Mouse (Mus musculus) intestine, embryonic 14.5 days (tissue): Measurements from ENCODE around the gene Neu4. TPM values are rescaled to one million over a fixed set of nuclear protein-coding genes. Genes with fewer than 3 reads are reported as not detected.
"Not testable (repeated sequence)": the region's sequence is repeated elsewhere in the genome, so short reads cannot be mapped to it uniquely, and the experiment has no call there.

Experiments used
- ATAC-seq: fragments of 200-750 bp; cut with Nextera tagmentation; replicated peaks from 2 replicates; pipeline ENCODE4 v1.8.0; 2017; ENCODE audit warnings: low read depth, moderate number of reproducible peaks, moderate TSS enrichment, moderate library complexity; ENCODE audit not compliant: low FRiP score, low TSS enrichment
- DNase-seq: peaks from one replicate; pipeline ENCODE4 v3.0.0-alpha.2; 2018; ENCODE audit warnings: low spot score
- H3K27ac ChIP-seq: fragments of 300-500 bp; sonication (generic); 2 replicates; pipeline ENCODE4 v1.5.1; 2014; ENCODE audit warnings: low read depth, mild to moderate bottlenecking, control low read depth
- H3K27me3 ChIP-seq: fragments of 300-500 bp; sonication (generic); replicated peaks from 2 replicates; pipeline ENCODE4 v1.6.1; 2014; ENCODE audit warnings: low read length, control low read depth; ENCODE audit not compliant: control insufficient read depth, insufficient read depth
- H3K36me3 ChIP-seq: fragments of 300-500 bp; sonication (generic); 2 replicates; pipeline ENCODE4 v1.6.1; 2014; ENCODE audit warnings: low read length, control low read depth; ENCODE audit not compliant: control insufficient read depth, insufficient read depth
- H3K4me1 ChIP-seq: fragments of 300-500 bp; sonication (generic); replicated peaks from 2 replicates; pipeline ENCODE4 v1.6.1; 2014; ENCODE audit warnings: low read length, control low read depth, mixed read lengths; ENCODE audit not compliant: control insufficient read depth, insufficient read depth
- H3K4me2 ChIP-seq: fragments of 300-500 bp; sonication (generic); 2 replicates; pipeline ENCODE4 v1.6.1; 2014; ENCODE audit warnings: low read length
- H3K4me3 ChIP-seq: fragments of 300-500 bp; sonication (generic); 2 replicates; pipeline ENCODE4 v1.5.1; 2014; ENCODE audit warnings: low read depth, low read length, control low read depth, mixed read lengths
- H3K9ac ChIP-seq: fragments of 300-500 bp; sonication (generic); 2 replicates; pipeline ENCODE4 v1.6.1; 2014; ENCODE audit warnings: mild to moderate bottlenecking, low read length
- H3K9me3 ChIP-seq: fragments of 300-500 bp; sonication (generic); 2 replicates; pipeline ENCODE4 v1.6.1; 2016; ENCODE audit warnings: low read length, control low read depth; ENCODE audit not compliant: control insufficient read depth
- WGBS: fragments of 180-500 bp; shearing (Covaris S2); extraction: QIAGEN DNeasy Blood & Tissue Kit; methylation state at CpG from one replicate; pipeline ENCODE4 v1.1.7; 2014; 5-methylcytosine and 5-hydroxymethylcytosine counted together
- polyA plus RNA-seq: library from polyadenylated mRNA; unstranded; fragments of >200 nt; fragmentation: Nextera tagmentation; extraction: Ambion mirVana; gene quantifications from 2 replicates; pipeline ENCODE4 v1.2.1, GENCODE M21; 2014

Neu4 gene
- polyA plus RNA-seq, 1 experiment from 2014 or later: not detected

DNA sequence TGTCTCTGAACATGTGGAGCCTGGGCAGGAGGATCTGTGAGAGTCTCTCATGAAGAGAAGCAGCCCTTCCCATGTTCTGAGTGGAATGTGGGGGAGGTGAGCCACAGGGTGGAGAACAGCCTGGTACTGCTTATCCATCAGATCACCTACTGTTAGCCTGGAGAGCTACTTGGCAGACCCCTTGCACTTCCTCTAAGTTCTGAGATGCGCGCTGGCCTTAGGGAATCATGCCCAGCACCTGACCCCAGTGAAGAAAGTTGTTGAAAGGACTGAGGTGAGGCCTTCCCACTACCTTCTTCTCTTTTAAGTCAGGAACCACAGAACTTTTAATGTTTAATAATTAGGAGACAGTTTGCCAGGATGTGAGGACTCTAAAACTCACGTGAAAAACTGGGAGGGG lies 28.8 kb upstream of the Neu4 start:
- not testable (repeated sequence) for H3K27ac ChIP-seq, ATAC-seq, H3K4me2 ChIP-seq, H3K4me1 ChIP-seq, H3K4me3 ChIP-seq, H3K36me3 ChIP-seq, H3K9ac ChIP-seq, H3K27me3 ChIP-seq, DNase-seq, H3K9me3 ChIP-seq
- 78% methylated on average over 3 of the region's 3 CpGs for WGBS

DNA sequence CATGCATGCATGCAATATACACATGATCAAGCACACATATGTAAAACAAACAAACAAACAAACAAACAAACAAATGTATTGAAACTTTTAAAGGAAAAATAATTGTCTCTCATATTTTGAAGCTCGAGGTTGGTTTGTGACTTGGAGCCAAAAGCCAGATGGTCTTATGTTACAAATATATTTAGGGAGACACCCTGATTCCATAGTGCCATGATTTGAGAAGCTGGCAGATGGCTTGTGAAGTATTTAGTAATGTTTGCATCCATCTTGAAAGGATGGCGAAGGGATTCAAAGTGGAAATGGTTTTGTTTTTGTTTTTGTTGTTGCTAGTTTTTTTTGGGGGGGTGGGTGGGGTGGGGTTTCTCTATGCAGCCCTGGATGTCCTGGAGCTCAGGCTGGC lies 19.2 kb upstream of the Neu4 start:
- H3K27ac ChIP-seq: no peak overlapping the region
- DNase-seq (no peak), ATAC-seq (no peak)
- H3K9ac ChIP-seq: no peak overlapping the region
- no peaks in the 10 kb centered on the region for H3K27me3 ChIP-seq
- 83% methylated on average over 2 of the region's 2 CpGs for WGBS
- H3K4me3 ChIP-seq: no peak overlapping the region
- H3K9me3 ChIP-seq: no peaks in the 10 kb centered on the region
- H3K4me2 ChIP-seq: no peak overlapping the region
- H3K4me1 ChIP-seq: no peaks in the 10 kb centered on the region
- no peaks in the 10 kb centered on the region for H3K36me3 ChIP-seq

- H3K9ac ChIP-seq, ATAC-seq, H3K4me3 ChIP-seq, H3K36me3 ChIP-seq, H3K9me3 ChIP-seq, H3K4me2 ChIP-seq, H3K4me1 ChIP-seq, H3K27ac ChIP-seq, DNase-seq, H3K27me3 ChIP-seq: not testable (repeated sequence)
- WGBS: 55% methylated on average over 2 of the region's 2 CpGs
Measured at GRCm38 (mm10) chr1:94005954-94006506, 14.2 kb upstream of the Neu4 start.

DNA sequence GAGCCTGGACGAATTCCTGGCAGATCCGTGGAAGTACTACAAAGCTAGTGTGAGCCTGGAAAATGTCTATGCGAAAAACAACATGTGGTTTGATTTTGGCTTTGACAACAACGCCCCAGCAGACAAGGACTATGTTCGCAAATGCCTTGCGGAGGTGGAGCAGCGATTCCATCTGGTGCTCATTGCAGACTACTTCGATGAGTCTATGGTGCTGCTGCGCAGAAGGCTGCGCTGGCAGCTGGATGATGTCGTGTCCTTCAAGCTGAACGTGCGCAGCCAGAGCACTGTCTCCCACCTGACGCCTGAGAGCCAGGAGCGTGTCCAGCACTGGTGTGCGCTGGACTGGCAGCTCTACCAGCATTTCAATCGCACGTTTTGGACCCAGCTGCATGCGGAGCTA lies 11.4 kb upstream of the Neu4 start:
- H3K27me3 ChIP-seq, H3K9me3 ChIP-seq, H3K4me3 ChIP-seq, DNase-seq, H3K4me1 ChIP-seq, H3K9ac ChIP-seq, H3K27ac ChIP-seq, H3K4me2 ChIP-seq, H3K36me3 ChIP-seq, ATAC-seq: not testable (repeated sequence)
- 77% methylated on average over 15 of the region's 19 CpGs for WGBS

DNA sequence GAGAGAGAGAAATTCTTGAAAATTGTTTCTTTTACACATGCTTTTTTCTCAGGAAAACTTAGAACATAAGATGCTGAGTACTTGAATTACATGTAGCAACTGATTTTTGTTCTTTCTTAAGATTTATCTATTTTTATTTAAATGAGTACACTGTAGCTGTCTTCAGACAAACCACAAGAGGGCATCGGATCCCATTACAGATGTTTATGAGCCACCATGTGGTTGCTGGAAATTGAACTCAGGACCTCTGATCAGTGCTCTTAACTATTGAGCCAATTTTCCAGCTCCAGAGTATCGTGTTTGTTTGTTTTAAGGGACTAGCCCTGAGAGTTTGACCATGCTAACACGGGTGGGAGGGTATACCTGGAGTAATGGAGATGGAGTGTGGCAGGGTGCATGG lies 8.6 kb upstream of the Neu4 start:
- DNase-seq (no peak), ATAC-seq (no peak)
- no peak overlapping the region for H3K4me3 ChIP-seq
- WGBS: 66% methylated on average over 3 of the region's 3 CpGs
- H3K36me3 ChIP-seq: no peaks in the 10 kb centered on the region
- no peaks in the 10 kb centered on the region for H3K4me1 ChIP-seq
- H3K9ac ChIP-seq: no peak overlapping the region
- no peak overlapping the region for H3K4me2 ChIP-seq
- no peaks in the 10 kb centered on the region for H3K9me3 ChIP-seq
- no peaks in the 10 kb centered on the region for H3K27me3 ChIP-seq
- no peak overlapping the region for H3K27ac ChIP-seq

GRCm38 (mm10) chr1:94027506-94028108 lies 7.4 kb downstream of the Neu4 start:
- Histone ChIP-seq H3K4me3 (no peak overlapping the region), H3K4me2 (no peak overlapping the region), H3K27me3 (no peaks in the 10 kb centered on the region), H3K9ac (no peak overlapping the region), H3K27ac (no peak overlapping the region), H3K36me3 (no peaks in the 10 kb centered on the region), H3K4me1 (no peaks in the 10 kb centered on the region), H3K9me3 (no peaks in the 10 kb centered on the region)
- WGBS: 70% methylated on average over 12 of the region's 12 CpGs
- DNase-seq: no peak
- ATAC-seq: no peak

DNA sequence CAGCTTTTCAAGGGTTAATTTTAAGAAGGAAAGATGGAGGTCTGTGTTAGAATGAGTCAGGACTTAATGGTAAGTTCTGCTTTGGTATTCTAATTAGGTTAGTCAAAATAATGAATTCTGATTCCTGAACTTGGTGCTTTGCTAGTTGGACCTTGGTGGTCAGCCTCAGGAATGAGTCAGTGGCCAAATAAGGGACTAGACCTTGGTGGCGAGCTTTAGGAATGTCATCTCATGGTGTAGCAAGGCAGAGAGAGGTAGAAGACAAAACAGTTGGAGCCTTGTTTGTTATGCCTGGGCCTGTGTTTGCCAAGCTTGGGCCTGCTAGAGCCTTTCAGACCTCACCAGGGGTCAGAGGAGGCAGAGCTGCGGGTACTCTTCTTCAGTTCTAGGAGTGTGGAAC lies 8.5 kb downstream of the Neu4 start:
- Histone ChIP-seq H3K27ac (no peak overlapping the region), H3K4me3 (no peak overlapping the region), H3K36me3 (no peaks in the 10 kb centered on the region), H3K4me1 (no peaks in the 10 kb centered on the region), H3K4me2 (no peak overlapping the region), H3K9ac (no peak overlapping the region), H3K27me3 (no peaks in the 10 kb centered on the region), H3K9me3 (no peaks in the 10 kb centered on the region)
- DNase-seq (no peak), ATAC-seq (no peak)
- 91% methylated on average over 2 of the region's 2 CpGs for WGBS

DNA sequence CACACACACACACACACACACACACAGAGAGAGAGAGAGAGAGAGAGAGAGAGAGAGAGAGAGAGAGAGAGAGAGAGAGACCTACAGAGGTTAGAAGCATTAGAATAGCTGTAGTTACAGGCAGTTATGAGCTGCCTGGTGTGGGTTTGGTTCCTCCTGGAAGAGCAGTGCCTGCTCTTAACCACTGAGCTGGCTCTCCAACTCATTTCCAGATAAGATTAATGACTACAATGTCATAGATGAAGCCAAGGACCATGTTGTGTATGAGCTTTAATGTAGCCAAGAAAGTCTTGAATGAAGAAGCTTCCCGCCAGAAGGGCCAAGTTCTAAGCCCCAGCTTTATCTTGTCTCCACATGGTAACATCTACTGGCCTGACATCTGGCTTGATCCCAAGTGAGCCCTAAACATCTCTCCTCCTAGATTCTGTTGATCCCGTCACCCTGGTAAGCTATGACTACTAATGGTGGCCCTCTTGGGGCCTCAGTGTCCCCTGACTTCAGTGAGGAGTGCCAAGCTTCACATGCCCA lies 12.9 kb downstream of the Neu4 start:
- H3K27me3 ChIP-seq: no peaks in the 10 kb centered on the region
- H3K27ac ChIP-seq: no peak overlapping the region
- H3K9me3 ChIP-seq: no peaks in the 10 kb centered on the region
- H3K36me3 ChIP-seq: no peaks in the 10 kb centered on the region
- ATAC-seq: no peak
- no peak overlapping the region for H3K4me2 ChIP-seq
- H3K4me1 ChIP-seq: peaks cover 3% of the 10 kb centered on the region; the same call in 1 of the 2 replicates
- no peak overlapping the region for H3K4me3 ChIP-seq
- H3K9ac ChIP-seq: no peak overlapping the region
- DNase-seq: no peak
- WGBS: 88% methylated on average over 2 of the region's 2 CpGs
